Comparison of ENCODE assay signal across 9 mouse cellular contexts in the genomic region with DNA sequence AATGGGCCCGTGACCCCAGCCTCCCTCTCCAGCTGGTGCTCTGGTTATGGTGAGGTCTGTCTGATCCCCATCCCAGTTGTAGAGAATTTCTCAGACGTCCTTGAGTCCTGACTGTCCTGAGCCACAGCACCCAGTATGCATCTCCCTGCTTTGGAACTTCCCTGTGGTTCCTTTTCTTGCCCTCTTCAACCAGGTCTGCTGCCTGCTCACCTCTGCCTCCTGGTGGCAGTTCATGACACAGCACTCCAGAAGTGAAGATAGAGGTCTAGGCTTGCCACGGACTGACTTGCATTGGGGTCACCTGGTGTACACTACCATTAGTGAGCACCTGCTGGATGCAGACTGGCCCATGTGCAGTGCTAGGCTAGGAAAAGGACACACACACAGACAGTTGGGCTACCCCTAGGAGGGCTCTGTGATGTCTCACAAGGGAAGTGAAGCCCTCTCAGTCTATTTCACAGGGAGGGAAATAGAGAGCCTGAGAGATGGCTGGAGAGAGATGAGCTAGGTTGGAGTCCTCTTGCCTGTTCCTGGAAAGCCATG. TPM values are rescaled to one million over a fixed set of nuclear protein-coding genes. Genes with fewer than 3 reads are reported as not detected.
DNase-seq lines count a peak whose midpoint lies in the region.
"Had no signal": no experiment of that assay in that cellular context is flagged by ENCODE, and none has a peak within 500 bp of the region (broad histone marks: within the 10 kb centered on the region; RNA-seq: fewer than 3 reads in every experiment).

No protein-coding gene starts in this region.

- H3K36me3 ChIP-seq in limb, embryonic 10.5 days = no peaks in the 10 kb centered on the region
- H3K36me3 ChIP-seq: lung, embryonic 15.5 days had no signal

- peak; percentile 12 to 54 for DNase-seq in kidney, adult 8-10 months
- no peak for DNase-seq in kidney, adult 11 months
- DNase-seq in Muller cell, postnatal 12 days (ENCODE audit: inconsistent ontology term) = peak; percentile 49
- DNase-seq in cerebellum, adult 18-20 months = peak; percentile 65 to 71
- DNase-seq in frontal cortex, postnatal 36 days (ENCODE audit: low spot score in 2 of 2) = peak; percentile 29 to 40
- peak; percentile 68 for DNase-seq in limb, embryonic 10.5 days (ENCODE audit: low spot score)
- peak; percentile 1 to 21 for DNase-seq in natural killer cell, adult 2 months (ENCODE audit: low spot score in 2 of 2)
- peak; percentile 49 for DNase-seq in thymus, postnatal 25 days

- 50% methylated on average over 3 of the region's 3 CpGs for WGBS in limb, embryonic 10.5 days

- H3K27me3 ChIP-seq in limb, embryonic 10.5 days (ENCODE audit: low read depth, poor library complexity, severe bottlenecking) = no peaks in the 10 kb centered on the region
- H3K27me3 ChIP-seq: lung, embryonic 15.5 days had no signal

- no peak overlapping the region for H3K27ac ChIP-seq in limb, embryonic 10.5 days
- H3K27ac ChIP-seq: lung, embryonic 15.5 days had no signal

- no peak overlapping the region for H3K4me3 ChIP-seq in limb, embryonic 10.5 days
- H3K4me3 ChIP-seq: lung, embryonic 15.5 days had no signal

- no peaks in the 10 kb centered on the region for H3K9me3 ChIP-seq in limb, embryonic 10.5 days (replicated peaks)
- H3K9me3 ChIP-seq: lung, embryonic 15.5 days had no signal

- H3K4me1 ChIP-seq in limb, embryonic 10.5 days = 0 out of 2 replicates have a peak, but pooled peaks cover 3% of the 10 kb centered on the region
- H3K4me1 ChIP-seq: lung, embryonic 15.5 days had no signal

RNA-seq across cellular contexts. Expression of a gene that starts 8.1 kb away (rescaled TPM):
- polyA plus RNA-seq in limb, embryonic 10.5 days (2016; fragmentation: Nextera tagmentation; extraction: Ambion mirVana) = not detected in 2 replicates
- polyA plus RNA-seq: lung, embryonic 15.5 days had no signal

RNA-seq across cellular contexts. Expression of a gene that starts 11.9 kb away (rescaled TPM):
- not detected in 2 replicates for polyA plus RNA-seq in limb, embryonic 10.5 days (2016; fragmentation: Nextera tagmentation; extraction: Ambion mirVana)
- polyA plus RNA-seq: lung, embryonic 15.5 days had no signal

RNA-seq across cellular contexts. Expression of a gene that starts 29.8 kb away (rescaled TPM):
- not detected in 2 replicates for polyA plus RNA-seq in limb, embryonic 10.5 days (2016; fragmentation: Nextera tagmentation; extraction: Ambion mirVana)
- polyA plus RNA-seq: lung, embryonic 15.5 days had no signal

RNA-seq across cellular contexts. Expression of a gene that starts 44.8 kb away (rescaled TPM):
- polyA plus RNA-seq in limb, embryonic 10.5 days (2016; fragmentation: Nextera tagmentation; extraction: Ambion mirVana) = not detected in 2 replicates
- polyA plus RNA-seq: lung, embryonic 15.5 days had no signal

RNA-seq across cellular contexts. Expression of a gene that starts 55.1 kb away (rescaled TPM):
- polyA plus RNA-seq in limb, embryonic 10.5 days (2016; fragmentation: Nextera tagmentation; extraction: Ambion mirVana) = not detected in 2 replicates
- polyA plus RNA-seq: lung, embryonic 15.5 days had no signal
